Mouse (Mus musculus) spleen, postnatal 14 days (tissue): ENCODE measurements around the gene Pik3ca.
A peak's percentile ranks its signal among the peaks of the same experiment; 100 is the strongest.

ENCODE experiments used
- DNase-seq, 2 experiments: peaks; one replicate each; pipeline ENCODE4 v3.0.0; 2021 to 2022; ENCODE audit warnings: low spot score in 2 of 2

Pik3ca gene

DNA sequence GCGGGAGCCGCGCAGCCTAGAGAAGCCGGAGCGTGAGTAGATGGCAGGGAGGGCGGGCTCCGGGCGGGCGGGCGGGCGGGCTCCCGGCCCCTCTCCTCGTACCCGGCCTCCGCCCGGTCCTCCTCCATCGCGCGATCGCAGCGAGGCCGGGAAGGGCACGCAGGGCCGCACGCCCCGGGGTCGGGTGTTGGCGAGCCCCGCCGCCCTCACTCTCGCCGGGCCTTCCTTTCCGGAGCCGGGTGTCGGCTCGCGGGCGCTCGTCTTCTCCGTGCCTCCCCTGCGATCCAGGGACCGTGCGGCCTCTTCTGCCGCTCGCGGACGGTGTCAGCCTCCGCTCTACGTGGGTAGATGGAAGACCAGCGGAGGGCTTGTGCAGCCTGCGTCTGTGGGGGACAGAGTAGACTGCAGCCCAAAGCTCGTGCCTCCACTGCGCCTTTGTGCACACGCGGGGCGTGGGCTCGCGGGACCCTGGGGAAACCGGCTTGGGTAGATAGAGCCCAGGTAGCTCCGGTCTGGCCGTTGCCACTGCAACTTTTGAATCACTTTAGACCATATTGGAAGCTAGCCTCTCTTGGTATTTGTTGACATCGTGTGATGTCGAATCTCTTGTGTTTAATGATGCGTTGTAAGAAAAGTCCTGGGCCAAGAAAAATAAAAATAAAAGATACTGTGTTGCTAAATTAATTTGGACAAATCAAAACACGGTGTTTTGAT, at the start of gene Pik3ca:
Pik3ca (plus strand) TSS at position 211 of the 714 bp plus-strand sequence.
- peak; percentile 33 to 52 for DNase-seq

DNA sequence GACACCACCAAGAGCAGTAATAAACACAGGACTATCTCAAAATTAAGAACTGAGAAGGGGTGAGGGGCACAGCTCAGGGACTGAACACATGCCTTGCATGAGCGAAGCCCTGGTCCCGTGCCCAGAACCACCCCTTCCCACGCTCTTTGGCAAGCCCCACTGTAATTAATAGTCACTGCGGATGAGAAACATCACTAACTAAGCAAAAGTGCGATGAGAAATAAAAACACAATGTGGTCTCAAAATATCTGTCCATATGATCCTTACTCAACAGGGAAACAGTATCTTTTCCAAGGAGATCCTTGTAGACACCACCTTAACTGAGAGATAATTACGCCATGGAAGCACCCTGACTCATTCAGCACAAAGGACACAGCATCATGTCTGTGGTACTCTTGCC, 49.6 kb upstream of the Pik3ca start:
- no peak for DNase-seq

DNA sequence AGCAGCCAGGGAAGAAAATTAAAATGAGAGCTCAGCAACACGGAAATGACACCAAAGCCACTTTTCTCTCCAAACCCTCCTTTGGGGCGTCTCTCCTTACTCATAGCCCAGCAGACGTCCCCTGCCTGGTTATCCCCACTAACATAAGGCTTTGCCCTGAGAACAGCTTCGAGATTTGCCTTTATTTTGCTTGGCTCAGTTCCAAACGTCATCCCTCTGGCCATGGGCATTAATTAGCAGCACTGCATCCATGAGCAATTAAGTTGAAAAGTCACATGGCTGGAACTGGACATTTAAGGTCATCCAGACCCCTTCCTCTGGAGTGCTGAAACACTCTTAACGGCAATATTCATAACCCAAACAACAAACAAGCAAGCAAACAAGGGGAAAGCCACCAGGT, 36.2 kb upstream of the Pik3ca start:
- no peak for DNase-seq

DNA sequence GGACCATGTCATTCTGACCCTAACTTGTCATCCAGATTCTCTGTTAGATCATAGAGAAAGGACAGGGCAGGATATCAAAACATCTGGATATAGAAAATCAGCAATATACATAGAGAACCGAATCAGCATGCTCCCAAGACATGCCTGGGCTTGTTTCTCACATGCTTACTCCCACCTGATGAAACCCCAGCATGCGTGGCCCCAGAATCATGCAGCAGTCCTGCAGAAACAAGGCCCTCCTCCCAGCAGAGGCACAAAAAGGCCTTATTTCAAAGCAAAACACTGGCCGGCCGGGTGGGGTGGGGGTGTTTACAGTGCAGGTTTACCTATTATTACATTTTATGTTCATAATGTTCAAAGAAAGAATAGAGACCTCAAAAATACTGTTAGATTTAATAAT, 33.3 kb upstream of the Pik3ca start:
- no peak for DNase-seq

DNA sequence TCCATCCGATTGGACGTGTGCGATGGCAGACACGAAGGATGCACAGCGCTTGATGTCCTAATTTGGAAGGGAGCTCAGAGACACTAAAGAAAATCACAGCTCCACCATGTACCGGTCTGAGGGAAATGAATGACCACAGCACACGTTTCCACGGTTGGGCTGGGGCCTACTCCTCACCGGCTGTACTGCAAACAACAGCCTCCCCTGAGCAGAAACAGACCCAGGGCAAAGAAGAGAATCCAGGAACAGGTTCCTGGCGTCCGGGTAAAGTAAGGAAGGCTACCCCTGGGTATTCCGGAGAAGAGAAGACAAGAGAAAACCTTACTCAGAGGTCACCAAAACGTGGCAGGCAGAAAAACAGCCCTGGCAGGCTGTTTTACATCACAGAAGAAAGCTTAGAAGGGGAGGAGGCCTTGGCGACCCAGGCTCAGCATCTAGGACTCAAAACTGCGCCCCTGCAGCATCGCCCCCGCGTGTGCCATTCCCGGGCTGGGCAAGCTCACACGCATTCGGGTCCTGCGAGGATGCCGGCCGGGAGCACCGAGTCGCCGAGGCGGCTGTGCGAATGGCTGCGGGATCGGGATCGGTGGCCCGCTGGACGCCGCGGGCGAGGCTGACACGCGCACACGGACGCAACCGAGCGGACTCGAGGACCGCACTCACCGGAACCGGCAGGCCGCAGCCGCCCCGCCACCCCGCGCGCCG, 32.5 kb upstream of the Pik3ca start:
- no peak for DNase-seq

DNA sequence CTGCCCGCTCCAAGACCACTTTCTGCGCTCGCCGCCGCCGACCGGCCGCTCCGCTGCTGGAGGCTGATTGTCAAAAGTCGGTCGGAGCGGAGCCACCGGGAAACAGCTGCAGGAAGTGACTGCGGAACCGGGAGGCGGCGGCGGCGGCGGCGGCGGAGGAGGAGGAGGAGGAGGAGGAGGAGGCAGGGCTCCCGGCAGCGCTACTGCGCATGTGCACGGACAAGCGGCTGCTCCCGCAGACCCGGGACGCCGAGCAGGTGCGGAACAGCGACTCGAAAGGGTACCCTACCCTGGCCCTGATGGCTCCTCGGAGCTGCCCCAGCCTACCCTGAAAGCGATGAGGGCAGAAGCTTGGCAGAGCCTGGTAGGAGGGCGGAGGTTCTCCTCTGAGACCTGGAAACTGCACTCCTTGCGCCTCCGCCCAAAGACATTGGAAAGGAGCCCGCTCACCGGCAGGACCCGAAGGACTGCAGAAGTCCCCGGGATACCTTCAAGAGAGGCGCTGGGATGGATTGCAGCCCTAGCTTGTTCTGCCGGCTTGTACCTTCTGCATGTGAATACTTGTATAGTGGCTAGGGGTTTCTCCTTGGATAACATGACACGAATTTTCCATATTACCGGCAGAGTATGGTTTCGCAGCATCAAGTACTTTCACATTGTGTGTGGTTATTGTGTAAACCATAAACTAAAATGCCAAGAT, 31.8 kb upstream of the Pik3ca start, which contains the start of gene Zmat3:
Zmat3 (minus strand) TSS at position 469 of the 700 bp plus-strand sequence.
- DNase-seq = peak; percentile 60 to 63

DNA sequence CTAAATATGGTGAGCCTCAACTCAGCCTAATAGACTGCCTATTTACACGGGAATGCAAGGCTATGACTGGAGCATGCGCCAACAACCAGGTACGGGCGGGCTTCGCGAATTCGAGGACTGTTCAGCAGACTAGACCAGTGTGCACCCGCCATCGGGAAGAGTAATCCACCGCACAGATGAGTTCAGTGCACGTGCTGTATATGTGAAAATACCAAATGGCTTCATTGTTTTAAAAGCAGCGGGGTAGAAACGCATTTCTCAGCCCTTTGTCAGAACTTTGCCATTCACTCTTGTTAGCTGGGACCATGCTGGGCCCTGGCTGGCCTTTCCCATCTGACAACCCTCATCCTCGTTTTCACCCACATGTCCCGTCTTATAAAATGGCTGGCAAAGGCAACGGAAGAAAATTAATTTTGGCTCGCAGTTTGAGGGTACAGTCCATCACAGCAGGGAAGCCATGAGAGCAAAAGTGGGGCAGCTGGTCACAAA, 31.2 kb upstream of the Pik3ca start:
- DNase-seq = no peak

DNA sequence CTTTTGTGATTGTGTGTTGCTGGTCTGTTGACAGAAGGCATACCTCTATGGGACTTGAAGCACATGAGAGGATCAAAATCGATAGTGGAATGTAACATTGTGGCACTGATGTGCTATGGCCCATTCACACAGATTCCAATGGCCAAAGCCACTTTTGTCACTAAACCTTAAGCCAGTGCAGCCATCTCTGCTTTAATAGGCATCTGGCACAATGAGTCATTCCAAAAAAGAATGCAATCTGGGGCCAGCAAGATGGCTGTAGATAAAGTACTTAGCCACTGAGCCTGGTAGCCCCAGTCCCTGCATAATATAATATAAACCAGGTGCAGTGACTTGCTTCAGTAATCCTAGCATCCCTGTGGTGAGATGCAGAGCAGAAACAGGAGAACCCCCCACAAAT, 30.0 kb upstream of the Pik3ca start:
- no peak for DNase-seq

DNA sequence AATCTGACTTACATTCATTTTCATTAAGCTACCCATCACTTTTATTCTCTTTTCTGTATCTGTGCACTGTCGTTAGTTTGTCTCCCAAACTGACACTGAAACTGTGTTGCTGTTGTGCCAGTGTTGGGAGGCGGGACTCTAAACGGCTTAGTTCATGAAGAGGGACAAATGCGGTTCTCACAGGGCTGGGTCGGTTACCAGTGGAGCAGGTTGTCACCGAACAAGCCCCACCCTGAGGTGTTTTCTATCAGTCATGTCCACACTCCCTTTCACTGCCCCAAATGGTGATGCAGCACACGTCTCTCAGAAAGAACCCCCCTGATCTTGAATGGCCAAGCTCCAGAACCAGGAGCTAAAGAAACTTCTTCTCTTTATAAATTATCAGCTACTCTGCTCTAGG, 25.5 kb upstream of the Pik3ca start:
- DNase-seq = no peak

DNA sequence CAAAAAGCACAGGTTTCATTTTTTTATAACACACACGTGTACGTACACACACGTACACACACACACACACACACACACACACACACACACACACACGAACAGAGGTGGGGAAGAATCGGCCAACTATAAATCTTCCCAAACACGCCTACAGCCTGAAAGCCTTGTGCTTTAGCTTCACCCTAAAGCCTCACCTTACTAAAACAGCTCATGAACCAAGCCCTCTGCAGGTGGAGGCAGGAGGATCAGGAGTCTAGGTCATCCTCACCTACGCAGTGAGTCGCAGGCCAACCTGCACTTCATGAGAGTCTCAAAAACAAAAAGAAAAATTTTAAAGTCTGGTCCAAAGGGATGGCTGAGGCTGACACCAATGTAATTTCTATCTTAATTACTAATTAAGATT, 25.0 kb upstream of the Pik3ca start:
- DNase-seq = no peak

DNA sequence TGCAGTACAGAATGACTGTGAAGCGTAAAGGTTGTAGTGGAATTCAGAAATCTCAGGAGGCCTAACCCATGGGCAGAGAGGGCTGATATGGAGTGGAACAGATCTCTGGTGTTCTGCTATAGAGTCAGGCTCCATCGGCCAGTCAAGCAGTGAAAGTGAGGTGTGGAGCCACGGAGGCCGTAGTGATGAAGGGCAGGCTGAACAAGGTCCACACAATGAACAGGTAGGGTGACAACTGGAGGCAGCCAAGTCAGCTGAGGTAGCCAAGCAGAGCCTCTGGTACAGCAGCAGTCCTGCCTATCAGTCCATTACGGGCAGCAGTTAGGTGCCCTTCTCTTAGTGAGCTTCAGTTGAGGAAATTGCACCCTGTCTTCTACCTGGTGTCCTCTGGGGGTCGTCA, 24.2 kb upstream of the Pik3ca start:
- no peak for DNase-seq

DNA sequence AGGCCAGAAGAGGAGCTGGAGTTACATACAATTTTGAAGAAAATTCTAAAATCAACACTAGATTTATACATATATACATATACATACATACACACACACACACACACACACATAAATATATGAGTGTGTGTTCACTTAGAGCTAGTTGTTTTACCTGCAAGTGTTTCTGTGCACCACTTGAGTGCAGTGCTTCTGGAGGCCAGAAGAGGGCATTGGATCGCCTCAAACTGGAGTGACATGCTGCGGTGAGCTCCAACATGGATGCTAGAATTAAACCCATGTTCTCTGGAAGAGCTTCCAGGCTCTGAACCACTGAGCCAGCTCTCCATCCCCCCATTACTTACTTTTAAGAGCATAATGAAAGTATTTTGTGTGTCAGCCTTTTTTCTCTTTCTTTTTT, 17.6 kb upstream of the Pik3ca start:
- no peak for DNase-seq

DNA sequence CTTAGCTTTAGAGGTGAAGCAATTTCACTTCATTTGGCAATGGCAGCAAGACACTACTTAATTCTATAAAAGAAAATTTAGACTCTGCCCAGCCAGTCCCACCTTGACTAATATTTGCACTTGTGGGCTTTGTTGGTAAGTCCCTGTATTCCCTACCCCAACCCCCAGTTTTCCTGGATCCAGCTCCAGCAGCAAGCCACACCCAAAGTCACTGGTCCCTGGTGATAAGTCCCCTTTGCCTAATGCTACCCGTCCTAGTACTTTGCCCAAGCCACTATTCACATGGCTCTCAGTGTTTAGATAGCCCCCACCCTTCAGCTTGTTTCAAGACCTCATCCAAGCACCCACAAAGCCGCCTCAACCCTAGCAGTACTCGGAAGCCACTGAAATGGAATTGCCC, 15.9 kb upstream of the Pik3ca start:
- no peak for DNase-seq

DNA sequence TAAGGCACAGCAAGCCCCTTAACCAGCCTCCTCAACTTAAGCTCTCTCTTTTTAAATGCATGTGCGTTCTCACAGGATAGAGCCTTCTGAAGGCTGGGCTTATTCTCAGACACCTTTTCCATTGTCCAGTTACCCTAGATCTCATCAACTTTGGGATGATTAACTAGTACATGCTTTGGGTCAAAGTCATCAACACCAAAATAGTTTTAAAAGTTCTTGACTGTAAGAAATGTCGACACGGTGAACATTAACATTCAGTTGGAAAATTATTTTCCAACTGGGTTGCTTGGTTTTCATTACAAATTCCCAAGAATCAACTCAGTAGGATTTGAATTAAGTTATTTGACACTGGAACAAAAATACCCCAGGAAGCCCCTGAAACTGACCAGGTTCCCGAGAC, 4.6 kb upstream of the Pik3ca start:
- DNase-seq = no peak

DNA sequence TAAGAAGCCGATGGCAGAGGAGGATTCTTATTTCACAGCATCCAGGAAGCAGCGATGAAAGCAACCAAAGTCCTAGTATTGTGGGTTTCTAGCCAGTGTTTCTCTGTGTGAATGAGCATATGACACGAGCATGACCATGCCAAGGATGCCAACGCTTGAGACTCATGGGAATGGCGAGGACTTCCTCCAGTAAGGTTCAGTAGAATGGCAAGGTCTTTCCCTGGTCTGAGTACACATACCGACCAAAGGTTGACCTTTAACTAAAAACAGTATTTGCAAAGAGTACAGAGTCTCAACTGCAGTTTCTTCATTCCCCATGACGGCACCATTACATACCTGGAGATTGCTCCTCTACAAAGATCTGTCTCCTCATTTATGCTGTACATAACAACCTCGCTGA, 3.5 kb upstream of the Pik3ca start:
- DNase-seq = no peak

DNA sequence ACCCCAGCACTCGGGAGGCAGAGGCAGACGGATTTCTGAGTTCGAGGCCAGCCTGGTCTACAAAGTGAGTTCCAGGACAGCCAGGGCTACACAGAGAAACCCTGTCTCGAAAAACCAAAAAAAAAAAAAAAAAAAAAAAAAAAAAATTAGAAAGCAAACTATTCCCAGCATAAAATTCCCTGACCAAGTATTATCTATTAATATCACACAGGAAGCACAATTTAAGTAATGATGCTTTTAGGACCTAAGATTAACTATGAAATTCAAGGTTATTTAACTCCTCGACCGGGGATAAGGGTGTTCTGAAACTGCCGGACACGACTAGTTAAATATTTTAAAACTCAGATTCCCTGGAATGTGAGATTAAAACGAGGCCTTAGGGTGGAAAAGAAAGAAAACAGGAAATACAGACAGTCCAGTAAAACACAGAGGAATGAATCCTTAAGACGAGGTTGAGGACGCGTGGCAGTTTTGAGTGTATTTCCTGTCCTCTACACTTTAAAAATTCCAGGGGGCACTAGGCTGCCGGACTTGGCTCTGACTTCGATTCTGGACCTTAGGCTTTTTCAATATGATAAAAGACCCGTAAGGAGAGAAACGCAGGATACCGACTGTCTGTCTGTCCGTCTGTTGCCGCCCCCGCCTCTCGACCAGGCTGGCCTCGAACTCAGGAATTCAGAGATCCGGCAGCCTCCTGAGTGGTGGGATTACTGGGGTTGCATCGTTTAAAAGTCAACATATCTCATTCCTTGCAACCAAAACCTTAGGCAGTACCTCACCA, 1.5 kb upstream of the Pik3ca start:
- DNase-seq = peak in 1 of 2 experiments; percentile 20

DNA sequence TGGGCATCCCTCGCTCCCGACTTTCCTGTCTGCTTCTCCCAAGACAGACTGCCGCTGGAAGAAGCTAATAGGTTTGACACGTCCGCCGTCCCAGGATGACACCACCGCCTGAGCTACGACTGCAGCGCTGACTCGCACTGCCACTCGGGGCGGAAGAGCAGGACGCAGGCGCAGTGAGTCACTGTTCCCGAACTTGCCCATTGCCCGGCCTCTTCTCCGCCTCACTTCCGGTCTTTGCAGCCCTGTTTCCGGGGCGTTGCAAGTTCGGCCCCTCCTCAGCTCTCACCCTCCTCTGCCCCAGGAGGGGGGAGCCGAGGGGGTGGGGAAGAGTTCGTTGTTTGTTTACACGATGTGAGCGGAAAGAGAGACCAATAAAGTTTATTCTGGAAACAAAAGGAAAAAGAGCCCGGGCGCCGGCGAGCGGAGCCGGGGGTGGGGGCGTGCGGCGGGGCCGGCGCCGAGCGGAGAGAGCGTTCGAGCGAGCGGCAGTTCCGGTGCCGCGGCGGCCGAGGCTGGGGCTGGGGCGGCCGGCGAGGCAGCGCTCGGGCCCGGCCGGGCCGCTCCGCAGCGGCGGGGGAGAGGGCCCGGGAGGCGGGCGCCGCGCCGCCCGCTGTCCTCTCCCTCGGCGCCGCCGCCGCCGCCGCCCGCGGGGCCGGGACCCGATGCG, 544 bp upstream of the Pik3ca start:
- peak; percentile 87 to 93 for DNase-seq

DNA sequence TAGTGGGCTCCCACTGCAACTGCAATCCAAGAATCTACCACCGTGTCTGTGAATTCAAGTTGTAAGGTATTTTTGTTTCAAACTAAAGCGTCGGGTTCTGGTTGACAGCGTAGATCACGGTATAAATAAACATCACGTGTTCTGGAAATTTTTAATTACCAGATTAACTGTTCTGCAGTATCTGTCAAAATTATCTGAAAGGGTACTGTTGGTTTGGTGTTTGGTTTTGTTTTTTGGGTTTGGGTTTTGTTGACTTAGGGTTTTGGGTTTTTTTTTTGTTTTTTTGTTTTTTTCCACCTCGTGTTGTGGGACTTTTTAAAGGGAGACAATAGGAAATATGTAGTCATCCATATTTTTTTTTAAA, 686 bp downstream of the Pik3ca start:
- DNase-seq = no peak

DNA sequence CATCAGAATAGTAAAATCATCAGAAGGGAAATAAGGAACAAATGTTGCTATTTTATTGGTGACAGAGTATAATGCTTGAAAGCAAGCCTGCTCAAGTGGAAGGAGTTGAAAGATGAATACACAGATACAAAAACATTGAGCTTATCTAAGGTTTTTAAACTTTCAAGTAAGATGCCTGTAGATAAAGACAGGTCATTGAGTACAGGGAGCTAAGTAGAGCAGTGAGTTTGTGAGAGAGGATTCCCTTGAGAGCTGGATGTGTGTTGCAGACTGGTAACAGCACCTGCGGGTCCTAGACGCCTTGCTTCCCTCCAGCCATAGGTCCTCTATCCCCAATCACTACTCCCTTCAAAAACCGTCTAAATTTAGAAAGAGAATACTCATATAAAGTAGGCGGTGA, 1.2 kb downstream of the Pik3ca start:
- DNase-seq = no peak

DNA sequence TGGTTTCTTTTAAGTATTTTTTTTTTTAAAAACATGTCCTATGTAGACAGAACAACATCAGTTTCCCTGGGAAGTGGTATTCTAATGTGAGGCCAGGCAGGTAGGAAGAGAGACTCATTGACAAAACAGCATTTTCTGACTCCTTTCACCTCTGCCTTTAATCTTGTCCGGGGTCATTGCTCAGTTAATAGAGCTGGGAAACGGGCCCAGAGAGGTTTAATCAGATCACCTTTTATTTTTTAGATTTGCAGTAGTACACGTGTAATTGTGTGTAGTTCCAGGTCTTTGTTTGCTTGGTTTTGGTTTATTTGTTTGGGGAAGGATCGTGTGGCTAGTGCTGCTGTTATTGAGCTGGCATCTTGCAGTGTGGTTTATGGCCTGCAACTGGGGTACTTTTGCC, 1.9 kb downstream of the Pik3ca start:
- no peak for DNase-seq

DNA sequence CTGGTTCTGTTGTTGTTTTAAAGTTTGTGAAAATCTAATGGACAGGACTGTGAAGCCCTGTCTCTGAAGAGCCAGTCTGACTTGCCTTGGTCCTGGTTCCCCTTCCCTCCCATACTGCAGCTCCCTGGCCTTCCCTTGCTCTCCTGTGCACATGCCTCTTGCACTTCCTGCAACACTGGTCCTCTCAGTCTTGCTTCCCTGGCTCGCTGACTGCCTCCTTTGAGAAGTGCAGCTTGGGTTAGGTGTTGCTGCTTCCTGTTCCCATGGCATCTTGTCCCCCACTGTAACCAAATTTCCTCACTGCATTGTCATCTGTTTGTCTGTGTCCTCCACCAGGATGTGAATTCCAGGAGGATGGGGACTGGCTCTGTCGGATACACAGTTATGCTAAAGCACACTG, 2.5 kb downstream of the Pik3ca start:
- no peak for DNase-seq
